Mouse (Mus musculus) liver, embryonic 14 days (tissue): Measurements from ENCODE around the gene N4bp2l1. TPM values are rescaled to one million over a fixed set of nuclear protein-coding genes. Genes with fewer than 3 reads are reported as not detected.

ENCODE experiments used
- polyA plus RNA-seq: library from polyadenylated mRNA; depleted of rRNA; stranded (reverse); fragments of >200 nt; gene quantifications from 2 replicates; pipeline ENCODE4 v1.2.3, GENCODE M21; 2012; rRNA removed

The N4bp2l1 gene
- 7.2 and 8.4 TPM in 2 replicates for polyA plus RNA-seq

GRCm38 (mm10) chr5:150597088-150597487 lies at the start of gene N4bp2l1:
Gene N4bp2l1, minus strand, starts transcription at chr5:150597188.

GRCm38 (mm10) chr5:150521937-150522866 lies 74.8 kb downstream of the N4bp2l1 start, which contains the start of gene Brca2:
Gene Brca2, plus strand, starts transcription at chr5:150522630.

Other genes starting within 250 kb of the N4bp2l1 start
- gene Zar1l, start 79.0 kb downstream of the N4bp2l1 start, polyA plus RNA-seq = not detected in 2 replicates
- gene Brca2, start 74.6 kb downstream of the N4bp2l1 start, polyA plus RNA-seq = 15.0 and 17.6 TPM in 2 replicates
- gene N4bp2l2, start 69.0 kb upstream of the N4bp2l1 start, polyA plus RNA-seq = 14.5 and 15.0 TPM in 2 replicates
- gene Pds5b, start 76.6 kb upstream of the N4bp2l1 start, polyA plus RNA-seq = 7.1 and 8.1 TPM in 2 replicates